Mouse (Mus musculus) cerebellum, adult 2 months (tissue): ENCODE results near the gene Usp19.

Experiments
- CTCF ChIP-seq: fragments of 200-500 bp; IDR thresholded peaks from 2 replicates; pipeline ENCODE4 v1.5.1; 2011; ENCODE audit warnings: low read depth, mild to moderate bottlenecking, control low read depth, low read length, moderate library complexity, borderline replicate concordance; ENCODE audit not compliant: insufficient read depth
- POLR2A ChIP-seq: fragments of 200-500 bp; IDR thresholded peaks from 2 replicates; pipeline ENCODE4 v1.6.1; 2011; ENCODE audit warnings: low read length, control low read depth, borderline replicate concordance; ENCODE audit not compliant: insufficient read depth

DNA sequence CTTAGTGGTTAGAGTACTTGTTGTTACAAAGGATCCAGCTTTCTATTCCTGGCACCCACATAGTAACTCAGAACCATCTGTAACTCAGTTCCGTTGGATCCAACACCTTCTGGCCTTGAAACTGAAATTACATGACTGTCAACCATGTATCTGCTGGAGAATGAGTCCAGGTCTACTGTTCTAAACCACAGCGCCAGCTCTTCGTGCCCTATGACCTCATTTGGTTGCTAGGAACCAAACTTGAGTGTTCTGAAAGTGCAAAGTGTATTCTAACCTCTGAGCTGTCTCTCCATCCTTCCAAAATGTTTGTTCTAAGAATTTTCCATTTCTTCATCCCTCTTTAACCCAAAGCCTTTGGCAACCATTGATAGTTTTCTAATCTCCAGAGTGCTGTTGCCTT lies 55.6 kb downstream of the Usp19 start:
- TF ChIP-seq CTCF (no peak), POLR2A (no peak)
